Comparison of ENCODE assay signal across 25 mouse cellular contexts in the genomic region with DNA sequence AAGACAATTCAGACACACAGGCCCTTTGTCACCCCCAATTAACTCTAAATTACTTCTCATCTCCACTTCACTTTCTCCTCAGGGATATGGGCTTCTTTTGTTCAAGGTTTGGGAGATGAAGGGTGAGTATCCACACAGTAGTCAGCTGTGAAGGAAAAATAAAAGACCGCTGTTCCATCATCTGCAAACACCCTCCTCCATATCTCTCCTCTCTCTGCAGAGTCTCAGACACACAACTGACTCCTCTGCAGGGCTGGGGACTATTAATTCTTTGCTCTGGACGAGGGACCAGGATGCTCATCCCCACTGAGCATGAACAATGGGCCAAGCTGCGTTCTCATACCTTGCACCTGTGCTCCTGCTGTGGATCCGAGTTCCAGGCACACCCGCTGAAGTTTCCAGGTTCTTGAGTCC.
DNase-seq lines count a peak whose midpoint lies in the region; ATAC-seq and TF ChIP-seq lines count a peak whose summit lies in the region.
"Had no signal": no experiment of that assay in that cellular context is flagged by ENCODE, and none has a peak within 500 bp of the region (broad histone marks: within the 10 kb centered on the region; RNA-seq: fewer than 3 reads in every experiment).

No protein-coding gene starts in this region.

- H3K27ac ChIP-seq in forebrain, embryonic 10.5 days: peak overlapping the region; percentile 56; the same call in 1 of the 2 replicates
- no peak overlapping the region for H3K27ac ChIP-seq in forebrain, embryonic 13.5 days
- H3K27ac ChIP-seq in olfactory bulb, adult 2 months (ENCODE audit: insufficient read depth, low read depth, low read length): peak overlapping the region; percentile 25; the same call in 1 of the 2 replicates
- H3K27ac ChIP-seq: embryonic facial prominence, embryonic 15.5 days; forebrain, embryonic 12.5 days; gastrocnemius, adult 2 months; heart, embryonic 10.5 days; hindbrain, embryonic 13.5 days; hindbrain, postnatal 0 days had no signal

- 18% methylated on average over 5 of the region's 5 CpGs for WGBS in forebrain, embryonic 10.5 days
- 15% methylated on average over 5 of the region's 5 CpGs for WGBS in forebrain, embryonic 13.5 days
- WGBS in olfactory bulb, adult 2 months: 29% methylated on average over 5 of the region's 5 CpGs

- no peak overlapping the region for H3K4me3 ChIP-seq in forebrain, embryonic 10.5 days
- no peak overlapping the region for H3K4me3 ChIP-seq in forebrain, embryonic 13.5 days
- peak overlapping the region; percentile 30 for H3K4me3 ChIP-seq in E14TG2a.4 (replicated peaks; ENCODE audit: low read length)
- H3K4me3 ChIP-seq in olfactory bulb, adult 2 months (ENCODE audit: insufficient read depth, low read depth, low read length): no peak overlapping the region
- H3K4me3 ChIP-seq: embryonic facial prominence, embryonic 15.5 days; forebrain, embryonic 12.5 days; gastrocnemius, adult 2 months; heart, embryonic 10.5 days; hindbrain, embryonic 13.5 days had no signal

- no peak overlapping the region for H3K9ac ChIP-seq in forebrain, embryonic 13.5 days
- H3K9ac ChIP-seq: embryonic facial prominence, embryonic 15.5 days; forebrain, embryonic 12.5 days; forebrain, postnatal 0 days; hindbrain, embryonic 13.5 days had no signal

- no peak for ATAC-seq in forebrain, embryonic 13.5 days
- ATAC-seq: CD4-positive, CD25-positive, alpha-beta regulatory T cell, adult 4 months; forebrain, postnatal 0 days; hindbrain, postnatal 0 days had no signal

- no peak for TF ChIP-seq POLR2A in olfactory bulb, adult 2 months (IDR thresholded peaks at IDR 0.05; ENCODE audit: insufficient read depth, low read depth, low read length)

- no peak for DNase-seq in forebrain, embryonic 10.5 days (ENCODE audit: extremely low spot score, low spot score)
- peak; percentile 93 for DNase-seq in R1 (ENCODE audit: low read depth, low spot score)
- DNase-seq in urinary bladder, postnatal 14 days (ENCODE audit: low spot score): no peak
- DNase-seq in heart, adult 8-10 months (ENCODE audit: low spot score): no peak
- DNase-seq: adrenal gland, adult 8-10 months; adrenal gland, postnatal 36 days; B cell, adult 2 months; cerebellum, adult 8-10 months; cerebellum, postnatal 14 days; embryo, embryonic 11 days; forebrain, postnatal 0 days; gastrocnemius, adult 2 months; gastrocnemius, postnatal 25 days; heart, postnatal 10 days; kidney, adult 11 months had no signal

- H3K27me3 ChIP-seq in forebrain, embryonic 10.5 days (ENCODE audit: poor library complexity, severe bottlenecking): no peaks in the 10 kb centered on the region
- H3K27me3 ChIP-seq in forebrain, embryonic 13.5 days: no peaks in the 10 kb centered on the region
- no peaks in the 10 kb centered on the region for H3K27me3 ChIP-seq in E14TG2a.4 (ENCODE audit: insufficient read depth, low read length)
- H3K27me3 ChIP-seq: embryonic facial prominence, embryonic 15.5 days; forebrain, embryonic 12.5 days had no signal

- H3K4me1 ChIP-seq in forebrain, embryonic 10.5 days: peaks cover 39% of the 10 kb centered on the region
- peaks cover 17% of the 10 kb centered on the region for H3K4me1 ChIP-seq in forebrain, embryonic 13.5 days
- peaks cover 78% of the 10 kb centered on the region for H3K4me1 ChIP-seq in E14TG2a.4 (replicated peaks; ENCODE audit: low read depth, low read length)
- peaks cover 21% of the 10 kb centered on the region; the same call in 1 of the 2 replicates for H3K4me1 ChIP-seq in olfactory bulb, adult 2 months (ENCODE audit: control insufficient read depth, insufficient read depth, low read length)
- H3K4me1 ChIP-seq: embryonic facial prominence, embryonic 15.5 days; heart, embryonic 10.5 days had no signal

- H3K4me2 ChIP-seq in forebrain, embryonic 13.5 days: no peak overlapping the region
- H3K4me2 ChIP-seq: embryonic facial prominence, embryonic 15.5 days; forebrain, embryonic 12.5 days; hindbrain, embryonic 13.5 days had no signal

- no peak for TF ChIP-seq CTCF in E14TG2a.4 (conservative IDR thresholded peaks at IDR 0.05; ENCODE audit: low read length)
- no peak for TF ChIP-seq CTCF in olfactory bulb, adult 2 months (IDR thresholded peaks at IDR 0.05; ENCODE audit: insufficient read depth, low read depth, low read length)

- H3K9me3 ChIP-seq in forebrain, embryonic 10.5 days: peaks cover 5% of the 10 kb centered on the region; the same call in 1 of the 2 replicates
- no peaks in the 10 kb centered on the region for H3K9me3 ChIP-seq in forebrain, embryonic 13.5 days (replicated peaks)
- H3K9me3 ChIP-seq in E14TG2a.4 (ENCODE audit: low read length): peaks cover 26% of the 10 kb centered on the region
- H3K9me3 ChIP-seq: embryonic facial prominence, embryonic 15.5 days; forebrain, embryonic 12.5 days; heart, embryonic 10.5 days; hindbrain, embryonic 13.5 days had no signal

- no peaks in the 10 kb centered on the region for H3K36me3 ChIP-seq in forebrain, embryonic 10.5 days (replicated peaks)
- no peaks in the 10 kb centered on the region for H3K36me3 ChIP-seq in forebrain, embryonic 13.5 days (ENCODE audit: poor library complexity, severe bottlenecking)
- no peaks in the 10 kb centered on the region; the same call in 1 of the 2 replicates for H3K36me3 ChIP-seq in E14TG2a.4 (ENCODE audit: insufficient read depth, low read length)
- H3K36me3 ChIP-seq: embryonic facial prominence, embryonic 15.5 days; forebrain, embryonic 12.5 days; G1E; heart, embryonic 10.5 days; hindbrain, embryonic 13.5 days had no signal
